Mouse (Mus musculus) heart, embryonic 11.5 days (tissue): ENCODE results near the gene Ubash3b. TPM values are rescaled to one million over a fixed set of nuclear protein-coding genes. Genes with fewer than 3 reads are reported as not detected.

ENCODE experiments used
- ATAC-seq: fragments of 200-750 bp; cut with Nextera tagmentation; replicated peaks from 2 replicates; pipeline ENCODE4 v1.8.0; 2017; ENCODE audit warnings: moderate library complexity; ENCODE audit not compliant: insufficient number of reproducible peaks, low FRiP score, low TSS enrichment
- H3K27ac ChIP-seq: fragments of 300-500 bp; sonication (generic); 2 replicates; pipeline ENCODE4 v1.5.1; 2014; ENCODE audit warnings: mild to moderate bottlenecking, low read depth, low read length
- H3K27me3 ChIP-seq: fragments of 300-500 bp; sonication (generic); 2 replicates; pipeline ENCODE4 v1.6.1; 2014; ENCODE audit warnings: mild to moderate bottlenecking, low read length, mixed read lengths; ENCODE audit not compliant: control insufficient read depth, insufficient read depth
- H3K36me3 ChIP-seq: fragments of 300-500 bp; sonication (generic); 2 replicates; pipeline ENCODE4 v1.6.1; 2014; ENCODE audit warnings: mild to moderate bottlenecking, low read length, moderate library complexity, mixed read lengths; ENCODE audit not compliant: control insufficient read depth, insufficient read depth
- H3K4me1 ChIP-seq: fragments of 300-500 bp; sonication (generic); 2 replicates; pipeline ENCODE4 v1.6.1; 2014; ENCODE audit warnings: low read length; ENCODE audit not compliant: control insufficient read depth, insufficient read depth
- H3K4me2 ChIP-seq: fragments of 300-500 bp; sonication (generic); 2 replicates; pipeline ENCODE4 v1.6.1; 2014; ENCODE audit warnings: mild to moderate bottlenecking, moderate library complexity
- H3K4me3 ChIP-seq: fragments of 300-500 bp; sonication (generic); 2 replicates; pipeline ENCODE4 v1.5.1; 2014; ENCODE audit warnings: low read depth, low read length
- H3K9ac ChIP-seq: fragments of 300-500 bp; sonication (generic); 2 replicates; pipeline ENCODE4 v1.6.1; 2014; ENCODE audit warnings: mild to moderate bottlenecking, low read depth, low read length, moderate library complexity
- H3K9me3 ChIP-seq: fragments of 300-500 bp; sonication (generic); replicated peaks from 2 replicates; pipeline ENCODE4 v1.6.1; 2016; ENCODE audit warnings: low read length; ENCODE audit not compliant: control insufficient read depth
- WGBS: fragments of 180-500 bp; shearing (Covaris S2); extraction: QIAGEN DNeasy Blood & Tissue Kit; methylation state at CpG from one replicate; pipeline ENCODE4 v1.1.7; 2014; ENCODE audit not compliant: insufficient replicate concordance; 5-methylcytosine and 5-hydroxymethylcytosine counted together
- polyA plus RNA-seq: library from polyadenylated mRNA; unstranded; fragments of >200 nt; fragmentation: Nextera tagmentation; extraction: Ambion mirVana; gene quantifications from 2 replicates; pipeline ENCODE4 v1.2.1, GENCODE M21; 2014

Gene Ubash3b
- polyA plus RNA-seq, 1 experiment from 2014 or later = 15.2 TPM

DNA sequence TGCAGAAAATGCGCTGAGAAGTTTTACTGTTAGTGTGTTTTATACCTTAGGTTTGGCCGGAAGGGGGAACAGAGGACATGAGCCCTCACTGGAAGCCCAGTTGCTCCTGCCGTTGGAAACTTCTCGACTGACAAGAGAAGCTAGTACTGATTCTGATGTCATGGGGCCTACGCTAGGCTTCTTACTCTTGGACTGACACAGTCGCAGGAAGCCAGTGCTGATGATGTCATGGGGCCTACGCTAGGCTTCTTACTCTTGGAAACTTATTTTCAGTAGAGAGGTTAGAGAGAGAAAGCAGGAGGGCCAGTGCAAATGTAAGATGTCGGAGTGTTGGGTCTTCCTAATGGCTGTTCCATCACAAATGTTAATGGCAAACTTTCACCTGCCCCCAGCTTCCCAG, 57.8 kb downstream of the Ubash3b start:
- Histone ChIP-seq H3K27me3 (no peaks in the 10 kb centered on the region), H3K9ac (no peak overlapping the region), H3K4me1 (peaks cover 53% of the 10 kb centered on the region), H3K27ac (no peak overlapping the region), H3K4me2 (no peak overlapping the region), H3K4me3 (no peak overlapping the region), H3K9me3 (no peaks in the 10 kb centered on the region), H3K36me3 (no peaks in the 10 kb centered on the region)
- ATAC-seq = no peak
- 91% methylated on average over 8 of the region's 8 CpGs for WGBS

GRCm38 (mm10) chr9:41102613-41103012, 58.9 kb downstream of the Ubash3b start:
- H3K4me2 ChIP-seq = peak overlapping the region; percentile 20; the same call in 1 of the 2 replicates
- no peak overlapping the region for H3K27ac ChIP-seq
- H3K4me3 ChIP-seq = no peak overlapping the region
- peaks cover 42% of the 10 kb centered on the region for H3K4me1 ChIP-seq
- H3K9me3 ChIP-seq = no peaks in the 10 kb centered on the region
- ATAC-seq = no peak
- 65% methylated on average over 10 of the region's 10 CpGs for WGBS
- no peak overlapping the region for H3K9ac ChIP-seq
- H3K36me3 ChIP-seq = no peaks in the 10 kb centered on the region
- no peaks in the 10 kb centered on the region for H3K27me3 ChIP-seq

DNA sequence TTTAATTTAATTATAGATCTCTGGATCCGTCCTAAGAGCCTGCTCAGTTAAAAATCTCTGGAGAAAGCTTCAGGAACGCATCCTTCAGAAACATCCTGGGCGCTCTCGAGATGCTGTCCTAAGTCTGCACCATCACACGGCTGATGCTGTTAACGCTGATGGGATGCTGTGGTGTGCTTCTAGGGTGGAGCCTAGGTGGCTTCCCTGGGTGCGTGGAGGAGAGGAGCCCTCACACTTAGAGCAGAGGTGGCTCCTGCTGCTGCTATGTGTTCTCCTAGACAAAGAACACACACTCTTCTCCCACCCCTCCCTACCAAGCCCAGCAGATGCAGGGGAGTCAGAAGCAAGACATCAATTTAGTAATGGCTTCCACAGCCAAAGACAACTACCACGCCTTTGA, 61.6 kb downstream of the Ubash3b start:
- 70% methylated on average over 8 of the region's 8 CpGs for WGBS
- no peak overlapping the region for H3K27ac ChIP-seq

GRCm38 (mm10) chr9:41099067-41099466, 62.4 kb downstream of the Ubash3b start:
- no peaks in the 10 kb centered on the region for H3K36me3 ChIP-seq
- peaks cover 24% of the 10 kb centered on the region for H3K4me1 ChIP-seq

More for the DNA sequence above, 61.6 kb downstream of the Ubash3b start:
- no peaks in the 10 kb centered on the region for H3K27me3 ChIP-seq
- H3K9me3 ChIP-seq = no peaks in the 10 kb centered on the region
- H3K4me2 ChIP-seq = no peak overlapping the region
- no peak overlapping the region for H3K9ac ChIP-seq
- no peak overlapping the region for H3K4me3 ChIP-seq
- peaks cover 26% of the 10 kb centered on the region for H3K4me1 ChIP-seq
- H3K36me3 ChIP-seq = no peaks in the 10 kb centered on the region
- ATAC-seq = no peak

GRCm38 (mm10) chr9:41098065-41098464, 63.4 kb downstream of the Ubash3b start:
- Histone ChIP-seq H3K27ac (no peak overlapping the region), H3K9ac (no peak overlapping the region), H3K4me3 (no peak overlapping the region), H3K9me3 (no peaks in the 10 kb centered on the region), H3K4me2 (no peak overlapping the region), H3K36me3 (no peaks in the 10 kb centered on the region), H3K4me1 (peaks cover 19% of the 10 kb centered on the region), H3K27me3 (no peaks in the 10 kb centered on the region)
- ATAC-seq = no peak
- 75% methylated on average over 6 of the region's 6 CpGs for WGBS

More at GRCm38 (mm10) chr9:41099067-41099466, 62.4 kb downstream of the Ubash3b start:
- Histone ChIP-seq H3K4me2 (no peak overlapping the region), H3K9me3 (no peaks in the 10 kb centered on the region), H3K4me3 (no peak overlapping the region), H3K27ac (no peak overlapping the region), H3K27me3 (no peaks in the 10 kb centered on the region), H3K9ac (no peak overlapping the region)
- no peak for ATAC-seq
- 72% methylated on average over 5 of the region's 5 CpGs for WGBS

GRCm38 (mm10) chr9:41091993-41092392, 69.5 kb downstream of the Ubash3b start:
- Histone ChIP-seq H3K9ac (no peak overlapping the region), H3K36me3 (no peaks in the 10 kb centered on the region), H3K4me3 (no peak overlapping the region), H3K4me2 (no peak overlapping the region), H3K27ac (no peak overlapping the region), H3K4me1 (peaks cover 19% of the 10 kb centered on the region), H3K9me3 (no peaks in the 10 kb centered on the region), H3K27me3 (no peaks in the 10 kb centered on the region)
- ATAC-seq = no peak
- 88% methylated on average over 12 of the region's 12 CpGs for WGBS

- no peaks in the 10 kb centered on the region for H3K27me3 ChIP-seq
- no peaks in the 10 kb centered on the region for H3K9me3 ChIP-seq
- H3K4me2 ChIP-seq = no peak overlapping the region
- no peak overlapping the region for H3K9ac ChIP-seq
- peaks cover 16% of the 10 kb centered on the region for H3K4me1 ChIP-seq
- H3K27ac ChIP-seq = peak overlapping the region; percentile 60; the same call in 1 of the 2 replicates
- ATAC-seq = no peak
- 49% methylated on average over 7 of the region's 7 CpGs for WGBS
- H3K4me3 ChIP-seq = no peak overlapping the region
- H3K36me3 ChIP-seq = no peaks in the 10 kb centered on the region
Measured at GRCm38 (mm10) chr9:41091187-41091586, 70.3 kb downstream of the Ubash3b start.

GRCm38 (mm10) chr9:41087831-41088383, 73.6 kb downstream of the Ubash3b start:
- Histone ChIP-seq H3K36me3 (no peaks in the 10 kb centered on the region), H3K4me2 (no peak overlapping the region), H3K27ac (no peak overlapping the region), H3K9me3 (no peaks in the 10 kb centered on the region), H3K4me3 (no peak overlapping the region), H3K4me1 (peaks cover 30% of the 10 kb centered on the region), H3K27me3 (no peaks in the 10 kb centered on the region), H3K9ac (0 out of 2 replicates have a peak overlapping the region, but pooled peaks have one; percentile 43)
- ATAC-seq = no peak
- 73% methylated on average over 9 of the region's 9 CpGs for WGBS
